Mouse (Mus musculus): ENCODE data around the gene Nfil3. TPM values are rescaled to one million over a fixed set of nuclear protein-coding genes. Genes with fewer than 3 reads are reported as not detected.

Gene Nfil3
- 44.8 and 49.5 TPM in 2 replicates for polyA plus RNA-seq (2014; fragmentation: Nextera tagmentation; extraction: Ambion mirVana)

GRCm38 (mm10) chr13:52980951-52981421 is at the start of gene Nfil3:
Gene Nfil3, minus strand, starts transcription at chr13:52981073.
- ATAC-seq (ENCODE audit: low FRiP score, low TSS enrichment), result peak; percentile 85

GRCm38 (mm10) chr13:53024285-53024684 is 43.4 kb upstream of the Nfil3 start:
- Histone ChIP-seq H3K27ac (replicated peaks; ENCODE audit: low read depth, low read length) (no peak overlapping the region), H3K9ac (replicated peaks; ENCODE audit: low read length) (no peak overlapping the region), H3K4me2 (ENCODE audit: low read length) (no peak overlapping the region), H3K36me3 (ENCODE audit: control insufficient read depth, insufficient read depth, low read length) (no peaks in the 10 kb centered on the region), H3K4me3 (replicated peaks; ENCODE audit: low read depth, low read length) (no peak overlapping the region), H3K27me3 (ENCODE audit: control insufficient read depth, insufficient read depth, low read length) (no peaks in the 10 kb centered on the region), H3K9me3 (ENCODE audit: control insufficient read depth, low read length) (no peaks in the 10 kb centered on the region), H3K4me1 (ENCODE audit: control insufficient read depth, insufficient read depth, low read length) (no peaks in the 10 kb centered on the region)
- ATAC-seq (ENCODE audit: low FRiP score, low TSS enrichment), result no peak
- 53% methylated on average over 6 of the region's 6 CpGs for WGBS
- no peak for DNase-seq

More at GRCm38 (mm10) chr13:52980951-52981421, at the start of gene Nfil3:
- H3K27ac ChIP-seq (replicated peaks; ENCODE audit: low read depth, low read length), result peak within 1 kb of the TSS; percentile 97
- H3K36me3 ChIP-seq (ENCODE audit: control insufficient read depth, insufficient read depth, low read length), result no peaks in the 10 kb centered on the region
- DNase-seq, result peak; percentile 94
- H3K27me3 ChIP-seq (ENCODE audit: control insufficient read depth, insufficient read depth, low read length), result peaks cover 3% of the 10 kb centered on the region; the same call in 1 of the 2 replicates
- peak within 1 kb of the TSS; percentile 83 for H3K4me3 ChIP-seq (replicated peaks; ENCODE audit: low read depth, low read length)
- H3K4me2 ChIP-seq (ENCODE audit: low read length), result peak within 1 kb of the TSS; percentile 98
- no peaks in the 10 kb centered on the region for H3K9me3 ChIP-seq (ENCODE audit: control insufficient read depth, low read length)
- 0% methylated on average over 44 of the region's 79 CpGs for WGBS
- peaks cover 31% of the 10 kb centered on the region for H3K4me1 ChIP-seq (ENCODE audit: control insufficient read depth, insufficient read depth, low read length)
- peak within 1 kb of the TSS; percentile 95 for H3K9ac ChIP-seq (replicated peaks; ENCODE audit: low read length)

DNA sequence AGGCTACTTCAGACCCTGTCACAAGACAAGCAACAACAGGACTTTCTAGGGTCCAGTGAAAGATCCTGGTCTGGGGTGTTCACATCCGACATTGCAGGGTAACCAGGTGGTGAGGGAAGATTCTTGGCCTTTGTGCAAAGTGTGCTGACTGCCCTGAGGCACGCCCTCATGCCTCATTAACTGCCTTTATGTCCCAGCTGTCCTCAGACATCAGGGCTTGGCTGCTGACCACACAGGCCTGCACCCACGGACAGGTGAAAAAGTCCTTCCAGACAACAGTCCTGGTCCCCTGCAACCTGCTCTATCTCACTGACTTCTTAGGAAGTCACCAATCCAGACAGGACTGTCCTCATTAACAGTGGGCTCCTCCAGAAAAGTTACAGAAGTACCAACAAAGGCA is 39.4 kb upstream of the Nfil3 start:
- Histone ChIP-seq H3K4me2 (ENCODE audit: low read length) (no peak overlapping the region), H3K36me3 (ENCODE audit: control insufficient read depth, insufficient read depth, low read length) (no peaks in the 10 kb centered on the region), H3K27ac (replicated peaks; ENCODE audit: low read depth, low read length) (no peak overlapping the region), H3K27me3 (ENCODE audit: control insufficient read depth, insufficient read depth, low read length) (no peaks in the 10 kb centered on the region), H3K4me3 (replicated peaks; ENCODE audit: low read depth, low read length) (no peak overlapping the region), H3K9ac (replicated peaks; ENCODE audit: low read length) (no peak overlapping the region), H3K9me3 (ENCODE audit: control insufficient read depth, low read length) (no peaks in the 10 kb centered on the region), H3K4me1 (ENCODE audit: control insufficient read depth, insufficient read depth, low read length) (no peaks in the 10 kb centered on the region)
- ATAC-seq (ENCODE audit: low FRiP score, low TSS enrichment) (no peak), DNase-seq (no peak)
- WGBS, result 83% methylated on average over 3 of the region's 3 CpGs

- no peaks in the 10 kb centered on the region for H3K9me3 ChIP-seq (ENCODE audit: control insufficient read depth, low read length)
- WGBS, result 78% methylated on average over 7 of the region's 9 CpGs
- no peak for ATAC-seq (ENCODE audit: low FRiP score, low TSS enrichment)
- no peak for DNase-seq
- H3K4me2 ChIP-seq (ENCODE audit: low read length), result no peak overlapping the region
- no peaks in the 10 kb centered on the region for H3K27me3 ChIP-seq (ENCODE audit: control insufficient read depth, insufficient read depth, low read length)
- H3K36me3 ChIP-seq (ENCODE audit: control insufficient read depth, insufficient read depth, low read length), result no peaks in the 10 kb centered on the region
- H3K27ac ChIP-seq (replicated peaks; ENCODE audit: low read depth, low read length), result no peak overlapping the region
- H3K4me1 ChIP-seq (ENCODE audit: control insufficient read depth, insufficient read depth, low read length), result no peaks in the 10 kb centered on the region
- no peak overlapping the region for H3K4me3 ChIP-seq (replicated peaks; ENCODE audit: low read depth, low read length)
- no peak overlapping the region for H3K9ac ChIP-seq (replicated peaks; ENCODE audit: low read length)
These were observed 38.7 kb upstream of the Nfil3 start for GRCm38 (mm10) chr13:53019532-53019931.

DNA sequence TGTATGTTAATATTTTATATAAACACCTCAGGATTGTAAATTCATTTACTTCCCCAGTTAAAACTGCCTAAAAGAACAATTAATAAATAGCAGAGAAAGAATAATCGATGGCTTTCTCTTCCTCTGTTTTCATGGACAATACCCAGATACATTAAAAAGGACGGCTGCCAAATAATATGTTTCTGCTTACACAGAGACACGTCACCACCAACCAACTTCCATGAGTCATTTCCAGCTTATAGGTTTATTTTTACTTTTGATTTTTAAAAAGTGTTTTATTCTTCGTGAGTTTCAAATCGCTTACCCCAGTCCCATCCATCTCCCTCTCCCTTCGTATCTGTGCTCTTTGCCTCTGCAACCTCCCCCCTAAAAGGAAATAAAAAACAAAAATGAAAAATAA is 38.1 kb upstream of the Nfil3 start:
- H3K4me3 ChIP-seq (replicated peaks; ENCODE audit: low read depth, low read length), result no peak overlapping the region
- DNase-seq, result no peak
- ATAC-seq (ENCODE audit: low FRiP score, low TSS enrichment), result no peak
- H3K36me3 ChIP-seq (ENCODE audit: control insufficient read depth, insufficient read depth, low read length), result no peaks in the 10 kb centered on the region
- H3K4me2 ChIP-seq (ENCODE audit: low read length), result no peak overlapping the region
- no peaks in the 10 kb centered on the region for H3K9me3 ChIP-seq (ENCODE audit: control insufficient read depth, low read length)
- no peak overlapping the region for H3K9ac ChIP-seq (replicated peaks; ENCODE audit: low read length)
- H3K27me3 ChIP-seq (ENCODE audit: control insufficient read depth, insufficient read depth, low read length), result no peaks in the 10 kb centered on the region
- H3K27ac ChIP-seq (replicated peaks; ENCODE audit: low read depth, low read length), result no peak overlapping the region
- no peaks in the 10 kb centered on the region for H3K4me1 ChIP-seq (ENCODE audit: control insufficient read depth, insufficient read depth, low read length)
- 93% methylated on average over 6 of the region's 6 CpGs for WGBS

DNA sequence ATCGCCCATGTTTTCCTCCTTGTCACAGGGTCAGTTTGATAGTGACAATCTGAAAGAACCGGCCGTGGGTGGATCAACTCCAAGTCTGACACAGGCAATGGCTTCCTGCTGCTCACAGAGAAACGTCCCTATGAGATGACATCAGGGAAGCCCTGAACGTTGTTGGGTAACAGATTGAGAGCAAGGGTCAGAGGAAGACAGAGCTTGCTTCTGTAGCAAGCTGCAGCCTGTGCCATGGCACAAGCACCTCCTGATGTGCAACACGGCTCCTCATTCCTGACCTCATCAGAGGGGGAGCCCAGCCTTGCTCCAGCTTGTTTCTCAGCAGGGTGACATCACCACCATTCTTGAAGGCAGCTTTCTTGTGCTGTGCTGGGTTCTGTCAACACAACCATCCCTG is 37.1 kb upstream of the Nfil3 start:
- Histone ChIP-seq H3K4me2 (ENCODE audit: low read length) (no peak overlapping the region), H3K27ac (replicated peaks; ENCODE audit: low read depth, low read length) (no peak overlapping the region), H3K4me3 (replicated peaks; ENCODE audit: low read depth, low read length) (no peak overlapping the region), H3K36me3 (ENCODE audit: control insufficient read depth, insufficient read depth, low read length) (no peaks in the 10 kb centered on the region), H3K27me3 (ENCODE audit: control insufficient read depth, insufficient read depth, low read length) (no peaks in the 10 kb centered on the region), H3K4me1 (ENCODE audit: control insufficient read depth, insufficient read depth, low read length) (no peaks in the 10 kb centered on the region), H3K9ac (replicated peaks; ENCODE audit: low read length) (no peak overlapping the region), H3K9me3 (ENCODE audit: control insufficient read depth, low read length) (no peaks in the 10 kb centered on the region)
- WGBS, result 69% methylated on average over 6 of the region's 6 CpGs
- DNase-seq, result no peak
- no peak for ATAC-seq (ENCODE audit: low FRiP score, low TSS enrichment)

GRCm38 (mm10) chr13:53017117-53017516 is 36.2 kb upstream of the Nfil3 start:
- no peaks in the 10 kb centered on the region for H3K4me1 ChIP-seq (ENCODE audit: control insufficient read depth, insufficient read depth, low read length)
- H3K4me2 ChIP-seq (ENCODE audit: low read length), result no peak overlapping the region
- WGBS, result 77% methylated on average over 6 of the region's 6 CpGs
- no peak for DNase-seq
- H3K36me3 ChIP-seq (ENCODE audit: control insufficient read depth, insufficient read depth, low read length), result no peaks in the 10 kb centered on the region
- no peaks in the 10 kb centered on the region for H3K9me3 ChIP-seq (ENCODE audit: control insufficient read depth, low read length)
- H3K9ac ChIP-seq (replicated peaks; ENCODE audit: low read length), result no peak overlapping the region
- no peaks in the 10 kb centered on the region for H3K27me3 ChIP-seq (ENCODE audit: control insufficient read depth, insufficient read depth, low read length)
- no peak overlapping the region for H3K4me3 ChIP-seq (replicated peaks; ENCODE audit: low read depth, low read length)
- H3K27ac ChIP-seq (replicated peaks; ENCODE audit: low read depth, low read length), result no peak overlapping the region
- no peak for ATAC-seq (ENCODE audit: low FRiP score, low TSS enrichment)

DNA sequence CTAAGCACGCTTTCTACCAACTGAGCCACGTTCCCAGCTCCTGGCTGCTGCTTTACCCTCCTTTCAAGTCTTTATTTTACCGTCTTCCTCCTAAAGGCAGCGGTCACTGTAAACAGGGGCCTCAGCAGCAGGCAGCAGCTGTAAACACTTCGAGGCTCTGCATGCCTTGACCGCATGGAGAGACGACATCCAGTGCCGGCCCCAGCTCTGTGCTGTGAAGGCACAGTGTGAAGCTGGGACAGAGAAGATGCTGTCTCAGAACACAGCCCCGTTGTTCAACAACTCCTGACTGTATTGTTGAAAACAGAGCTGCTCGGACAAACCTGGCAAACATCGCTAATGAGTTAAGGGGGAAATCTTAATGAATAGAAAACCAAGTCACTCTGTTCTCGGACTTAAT is 30.6 kb upstream of the Nfil3 start:
- WGBS, result 32% methylated on average over 12 of the region's 12 CpGs
- no peak for ATAC-seq (ENCODE audit: low FRiP score, low TSS enrichment)
- 0 out of 2 replicates have a peak, but pooled peaks cover 8% of the 10 kb centered on the region for H3K4me1 ChIP-seq (ENCODE audit: control insufficient read depth, insufficient read depth, low read length)

GRCm38 (mm10) chr13:53008489-53009184 is 27.8 kb upstream of the Nfil3 start:
- Histone ChIP-seq H3K36me3 (ENCODE audit: control insufficient read depth, insufficient read depth, low read length) (no peaks in the 10 kb centered on the region), H3K27ac (replicated peaks; ENCODE audit: low read depth, low read length) (no peak overlapping the region), H3K4me1 (ENCODE audit: control insufficient read depth, insufficient read depth, low read length) (0 out of 2 replicates have a peak, but pooled peaks cover 8% of the 10 kb centered on the region), H3K27me3 (ENCODE audit: control insufficient read depth, insufficient read depth, low read length) (no peaks in the 10 kb centered on the region), H3K9me3 (ENCODE audit: control insufficient read depth, low read length) (no peaks in the 10 kb centered on the region), H3K4me2 (ENCODE audit: low read length) (no peak overlapping the region), H3K4me3 (replicated peaks; ENCODE audit: low read depth, low read length) (no peak overlapping the region), H3K9ac (replicated peaks; ENCODE audit: low read length) (no peak overlapping the region)
- ATAC-seq (ENCODE audit: low FRiP score, low TSS enrichment), result no peak
- DNase-seq, result no peak
- 73% methylated on average over 7 of the region's 7 CpGs for WGBS

More for the DNA sequence above, 30.6 kb upstream of the Nfil3 start:
- Histone ChIP-seq H3K9ac (replicated peaks; ENCODE audit: low read length) (no peak overlapping the region), H3K4me3 (replicated peaks; ENCODE audit: low read depth, low read length) (no peak overlapping the region), H3K9me3 (ENCODE audit: control insufficient read depth, low read length) (no peaks in the 10 kb centered on the region), H3K27ac (replicated peaks; ENCODE audit: low read depth, low read length) (no peak overlapping the region), H3K36me3 (ENCODE audit: control insufficient read depth, insufficient read depth, low read length) (no peaks in the 10 kb centered on the region), H3K27me3 (ENCODE audit: control insufficient read depth, insufficient read depth, low read length) (no peaks in the 10 kb centered on the region), H3K4me2 (ENCODE audit: low read length) (peak overlapping the region; percentile 10; the same call in 1 of the 2 replicates)
- DNase-seq, result peak; percentile 21

Data from midbrain, embryonic 14.5 days (tissue).